Comparison of ENCODE assay signal across 12 mouse cellular contexts in the genomic region with DNA sequence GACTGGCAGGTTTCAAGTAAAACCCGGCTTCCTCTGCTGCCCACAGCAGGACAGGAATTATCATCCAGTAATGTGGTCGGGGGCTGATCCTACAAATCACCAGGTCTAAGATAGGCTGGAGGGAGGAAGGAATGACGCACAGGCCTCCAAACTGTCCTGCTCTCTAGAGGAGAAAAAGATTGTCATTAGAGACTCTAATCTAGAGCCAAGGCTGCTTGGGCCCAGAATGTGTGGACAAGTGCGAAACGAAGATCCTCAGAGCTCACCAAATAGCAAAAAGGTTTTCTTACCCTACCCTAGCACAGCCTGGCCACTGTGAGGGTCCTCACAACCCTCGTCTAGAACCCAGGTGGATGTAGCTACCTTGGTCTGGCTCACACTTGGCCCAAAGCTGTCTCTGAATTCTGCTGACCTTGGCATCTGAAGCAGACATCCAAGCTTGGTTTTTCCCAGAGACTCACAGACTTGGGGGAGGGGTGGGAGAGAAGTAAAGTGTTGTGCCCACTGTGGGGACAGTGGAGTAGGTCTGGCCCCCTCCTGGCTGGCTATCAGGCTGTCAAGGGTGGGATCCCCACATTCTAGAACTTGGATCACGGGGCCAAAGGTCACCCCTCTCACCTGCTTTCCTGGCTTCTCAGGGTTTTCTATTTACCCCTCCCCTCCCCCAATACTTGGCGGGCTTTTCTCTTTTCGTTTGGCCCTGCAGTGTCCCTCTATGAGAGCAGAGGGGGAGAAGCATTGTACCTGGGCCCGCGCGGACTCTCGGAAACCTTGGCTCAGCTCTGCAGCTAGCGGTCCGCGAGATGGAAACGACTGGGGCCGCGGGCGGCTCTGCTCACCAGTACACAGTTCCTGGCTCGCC. TPM values are rescaled to one million over a fixed set of nuclear protein-coding genes. Genes with fewer than 3 reads are reported as not detected.
DNase-seq lines count a peak whose midpoint lies in the region; ATAC-seq and TF ChIP-seq lines count a peak whose summit lies in the region.
"Had no signal": no experiment of that assay in that cellular context is flagged by ENCODE, and none has a peak within 500 bp of the region (broad histone marks: within the 10 kb centered on the region; RNA-seq: fewer than 3 reads in every experiment).

No protein-coding gene starts in this region.

- peak overlapping the region; percentile 8 for H3K4me2 ChIP-seq in midbrain, embryonic 11.5 days
- no peak overlapping the region for H3K4me2 ChIP-seq in midbrain, postnatal 0 days (ENCODE audit: low read depth, low read length, poor library complexity, severe bottlenecking)
- peak overlapping the region; percentile 24; the same call in 1 of the 2 replicates for H3K4me2 ChIP-seq in liver, postnatal 0 days (ENCODE audit: low read depth, low read length)
- peak overlapping the region; percentile 32 for H3K4me2 ChIP-seq in stomach, embryonic 16.5 days (ENCODE audit: low read depth, low read length)

- no peak for TF ChIP-seq EP300 in liver, postnatal 0 days (IDR thresholded peaks at IDR 0.05; ENCODE audit: low read depth)

- H3K9ac ChIP-seq in midbrain, embryonic 11.5 days (ENCODE audit: low read length): peak overlapping the region; percentile 27; the same call in 1 of the 2 replicates
- no peak overlapping the region for H3K9ac ChIP-seq in midbrain, postnatal 0 days (replicated peaks; ENCODE audit: low read length, poor library complexity, severe bottlenecking)
- no peak overlapping the region for H3K9ac ChIP-seq in liver, postnatal 0 days (replicated peaks)
- 0 out of 2 replicates have a peak overlapping the region, but pooled peaks have one; percentile 6 for H3K9ac ChIP-seq in stomach, embryonic 16.5 days (ENCODE audit: low read length)

- 0 out of 2 replicates have a peak overlapping the region, but pooled peaks have one; percentile 0 for H3K4me3 ChIP-seq in midbrain, embryonic 11.5 days (ENCODE audit: low read depth, low read length)
- no peak overlapping the region for H3K4me3 ChIP-seq in midbrain, postnatal 0 days (ENCODE audit: low read depth, low read length)
- no peak overlapping the region for H3K4me3 ChIP-seq in liver, postnatal 0 days (ENCODE audit: low read depth, low read length)
- H3K4me3 ChIP-seq in stomach, embryonic 16.5 days (replicated peaks; ENCODE audit: low read length): peak overlapping the region; percentile 6
- H3K4me3 ChIP-seq: megakaryocyte, embryonic 14.5 days had no signal

- H3K27me3 ChIP-seq in midbrain, embryonic 11.5 days (ENCODE audit: control insufficient read depth, insufficient read depth, low read length): peaks cover 90% of the 10 kb centered on the region
- peaks cover 88% of the 10 kb centered on the region for H3K27me3 ChIP-seq in midbrain, postnatal 0 days (ENCODE audit: insufficient read depth, low read length)
- 0 out of 2 replicates have a peak, but pooled peaks cover 13% of the 10 kb centered on the region for H3K27me3 ChIP-seq in liver, postnatal 0 days (ENCODE audit: insufficient read depth, low read length)
- H3K27me3 ChIP-seq in stomach, embryonic 16.5 days (ENCODE audit: control insufficient read depth, insufficient read depth, low read length): peaks cover 35% of the 10 kb centered on the region

- peak overlapping the region; percentile 49 for H3K27ac ChIP-seq in midbrain, embryonic 11.5 days (ENCODE audit: low read depth, low read length)
- H3K27ac ChIP-seq in midbrain, postnatal 0 days (ENCODE audit: low read depth, low read length): no peak overlapping the region
- 0 out of 2 replicates have a peak overlapping the region, but pooled peaks have one; percentile 2 for H3K27ac ChIP-seq in liver, postnatal 0 days (ENCODE audit: low read depth)
- H3K27ac ChIP-seq in stomach, embryonic 16.5 days (ENCODE audit: low read length): no peak overlapping the region

- peak; percentile 36 to 43 for DNase-seq in cerebellum, postnatal 10 days
- DNase-seq in cerebellum, adult 18-20 months: no peak
- peak; percentile 97 for DNase-seq in midbrain, embryonic 11.5 days (ENCODE audit: low spot score, missing footprints)
- no peak for DNase-seq in midbrain, postnatal 0 days (ENCODE audit: low spot score)
- peak; percentile 28 for DNase-seq in liver, postnatal 0 days
- DNase-seq in ovary, adult 18-20 months (ENCODE audit: low spot score): no peak
- no peak for DNase-seq in ovary, postnatal 14 days (ENCODE audit: low spot score)

- H3K4me1 ChIP-seq in midbrain, embryonic 11.5 days (ENCODE audit: control insufficient read depth, insufficient read depth, low read length): no peaks in the 10 kb centered on the region
- H3K4me1 ChIP-seq in midbrain, postnatal 0 days (ENCODE audit: insufficient read depth, low read length): no peaks in the 10 kb centered on the region
- peaks cover 8% of the 10 kb centered on the region; the same call in 1 of the 2 replicates for H3K4me1 ChIP-seq in liver, postnatal 0 days (ENCODE audit: insufficient read depth)
- H3K4me1 ChIP-seq in stomach, embryonic 16.5 days (ENCODE audit: control insufficient read depth, insufficient read depth, low read length): no peaks in the 10 kb centered on the region

- ATAC-seq in midbrain, embryonic 11.5 days (ENCODE audit: low FRiP score): peak; percentile 64; the same call in 1 of the 2 replicates
- no peak for ATAC-seq in midbrain, postnatal 0 days (ENCODE audit: low FRiP score)
- ATAC-seq in liver, postnatal 0 days: peak; percentile 37; the same call in 1 of the 2 replicates
- peak; percentile 62 for ATAC-seq in stomach, embryonic 16.5 days (ENCODE audit: insufficient read depth, low FRiP score)

- no peaks in the 10 kb centered on the region for H3K36me3 ChIP-seq in midbrain, embryonic 11.5 days (ENCODE audit: control insufficient read depth, insufficient read depth, low read length)
- no peaks in the 10 kb centered on the region for H3K36me3 ChIP-seq in midbrain, postnatal 0 days (ENCODE audit: insufficient read depth, low read length)
- no peaks in the 10 kb centered on the region for H3K36me3 ChIP-seq in liver, postnatal 0 days (replicated peaks; ENCODE audit: insufficient read depth, low read length)
- H3K36me3 ChIP-seq in stomach, embryonic 16.5 days (ENCODE audit: control insufficient read depth, insufficient read depth, low read length): no peaks in the 10 kb centered on the region

- H3K9me3 ChIP-seq in midbrain, embryonic 11.5 days (ENCODE audit: control insufficient read depth, low read length): no peaks in the 10 kb centered on the region
- no peaks in the 10 kb centered on the region for H3K9me3 ChIP-seq in midbrain, postnatal 0 days (ENCODE audit: low read length)
- H3K9me3 ChIP-seq in liver, postnatal 0 days (ENCODE audit: low read length): no peaks in the 10 kb centered on the region
- H3K9me3 ChIP-seq in stomach, embryonic 16.5 days (replicated peaks; ENCODE audit: control insufficient read depth, low read length): no peaks in the 10 kb centered on the region

- WGBS in midbrain, embryonic 11.5 days: 2% methylated on average over 21 of the region's 21 CpGs
- 3% methylated on average over 21 of the region's 21 CpGs for WGBS in midbrain, postnatal 0 days
- 10% methylated on average over 19 of the region's 21 CpGs for WGBS in liver, postnatal 0 days (ENCODE audit: insufficient replicate concordance)
- 11% methylated on average over 21 of the region's 21 CpGs for WGBS in stomach, embryonic 16.5 days

- TF ChIP-seq CTCF in midbrain, postnatal 0 days (IDR thresholded peaks at IDR 0.05): no peak
- no peak for TF ChIP-seq CTCF in liver, postnatal 0 days (IDR thresholded peaks at IDR 0.05; ENCODE audit: low read depth)

RNA-seq across cellular contexts. Expression of gene Foxa2, which starts 16.8 kb away (rescaled TPM):
- 15.1 and 17.9 TPM in 2 replicates for polyA plus RNA-seq in midbrain, embryonic 11.5 days (2014; fragmentation: Nextera tagmentation; extraction: Ambion mirVana)
- total RNA-seq in midbrain, postnatal 0 days (2014; rRNA removed): 7.0 and 11.1 TPM in 2 replicates
- polyA plus RNA-seq in midbrain, postnatal 0 days (2015; fragmentation: Nextera tagmentation; extraction: Ambion mirVana): 2.7 and 3.3 TPM in 2 replicates
- polyA plus RNA-seq in liver, postnatal 0 days (2015; fragmentation: Nextera tagmentation; extraction: Ambion mirVana): 10.1 and 12.6 TPM in 2 replicates
- 8.3 and 8.5 TPM in 2 replicates for polyA plus RNA-seq in stomach, embryonic 16.5 days (2015; fragmentation: Nextera tagmentation; extraction: Ambion mirVana)
- total RNA-seq: adrenal gland, adult 18-20 months; gastrocnemius, adult 8-10 months had no signal
- polyA plus RNA-seq: cortical plate, adult 2 months had no signal

Comparison
In these comparisons a context has a peak if more than half of its experiments do, and no peak if none do; other contexts are left out.
1. DNase-seq: peak in cerebellum, postnatal 10 days (2 of 2), midbrain, embryonic 11.5 days (single experiment) and liver, postnatal 0 days (single experiment); none in cerebellum, adult 18-20 months (0 of 2), midbrain, postnatal 0 days (single experiment), ovary, adult 18-20 months (single experiment) and ovary, postnatal 14 days (single experiment).
2. H3K27ac ChIP-seq: peak in midbrain, embryonic 11.5 days (single experiment) and liver, postnatal 0 days (single experiment); none in midbrain, postnatal 0 days (single experiment) and stomach, embryonic 16.5 days (single experiment).
3. H3K4me3 ChIP-seq: peak in midbrain, embryonic 11.5 days (single experiment) and stomach, embryonic 16.5 days (single experiment); none in midbrain, postnatal 0 days (single experiment) and liver, postnatal 0 days (single experiment).
4. H3K9ac ChIP-seq: peak in midbrain, embryonic 11.5 days (single experiment) and stomach, embryonic 16.5 days (single experiment); none in midbrain, postnatal 0 days (single experiment) and liver, postnatal 0 days (single experiment).